Mouse (Mus musculus) 3134 (cell line): ENCODE data around the gene Ablim1.

Source experiments
- DNase-seq: peaks from one replicate; pipeline ENCODE4 v3.0.0-alpha.2; 2011; ENCODE audit warnings: low spot score; ENCODE audit not compliant: insufficient read length; ENCODE audit errors: extremely low read depth

Ablim1 gene

GRCm38 (mm10) chr19:57193958-57194357, 120.8 kb downstream of the Ablim1 start:
- DNase-seq = peak; percentile 45

GRCm38 (mm10) chr19:57193382-57193781, 121.3 kb downstream of the Ablim1 start:
- no peak for DNase-seq

- DNase-seq = no peak
Measured at GRCm38 (mm10) chr19:57191109-57191508, 123.6 kb downstream of the Ablim1 start.

- peak; percentile 57 for DNase-seq
Measured at GRCm38 (mm10) chr19:57189427-57189826, 125.3 kb downstream of the Ablim1 start.

GRCm38 (mm10) chr19:57188553-57188952, 126.2 kb downstream of the Ablim1 start:
- no peak for DNase-seq

- no peak for DNase-seq
Measured at GRCm38 (mm10) chr19:57185021-57185420, 129.7 kb downstream of the Ablim1 start.

GRCm38 (mm10) chr19:57182938-57183720, 131.6 kb downstream of the Ablim1 start:
- no peak for DNase-seq

- no peak for DNase-seq
Measured at GRCm38 (mm10) chr19:57181852-57182528, 132.7 kb downstream of the Ablim1 start.

- no peak for DNase-seq
Measured at GRCm38 (mm10) chr19:57181317-57181716, 133.4 kb downstream of the Ablim1 start.

GRCm38 (mm10) chr19:57180908-57181307, 133.8 kb downstream of the Ablim1 start:
- DNase-seq = peak; percentile 53

- DNase-seq = no peak
Measured at GRCm38 (mm10) chr19:57180333-57180732, 134.4 kb downstream of the Ablim1 start.

- no peak for DNase-seq
Measured at GRCm38 (mm10) chr19:57179269-57179668, 135.4 kb downstream of the Ablim1 start.

- no peak for DNase-seq
Measured at GRCm38 (mm10) chr19:57177334-57177733, 137.4 kb downstream of the Ablim1 start.

- no peak for DNase-seq
Measured at GRCm38 (mm10) chr19:57175077-57175476, 139.6 kb downstream of the Ablim1 start.

- DNase-seq = no peak
Measured at GRCm38 (mm10) chr19:57174541-57174940, 140.2 kb downstream of the Ablim1 start.

- DNase-seq = no peak
Measured at GRCm38 (mm10) chr19:57174045-57174444, 140.7 kb downstream of the Ablim1 start.

- no peak for DNase-seq
Measured at GRCm38 (mm10) chr19:57172321-57172720, 142.4 kb downstream of the Ablim1 start.

GRCm38 (mm10) chr19:57170880-57171279, 143.8 kb downstream of the Ablim1 start:
- DNase-seq = no peak

- no peak for DNase-seq
Measured at GRCm38 (mm10) chr19:57169485-57169884, 145.2 kb downstream of the Ablim1 start.

- no peak for DNase-seq
Measured at GRCm38 (mm10) chr19:57167721-57168120, 147.0 kb downstream of the Ablim1 start.

- no peak for DNase-seq
Measured at GRCm38 (mm10) chr19:57164882-57165281, 149.8 kb downstream of the Ablim1 start.

GRCm38 (mm10) chr19:57163315-57163714, 151.4 kb downstream of the Ablim1 start:
- DNase-seq = no peak
